Mouse (Mus musculus) CD8-positive naive resting alpha-beta T cell, adult 57 days (primary cell): ENCODE results near the gene Mpdz. TPM values are rescaled to one million over a fixed set of nuclear protein-coding genes. Genes with fewer than 3 reads are reported as not detected.

Source experiments
- total RNA-seq: library from RNA; stranded (reverse); gene quantifications from one replicate; pipeline ENCODE4 v1.2.4, GENCODE M21; 2023

Mpdz gene
- not detected for total RNA-seq

DNA sequence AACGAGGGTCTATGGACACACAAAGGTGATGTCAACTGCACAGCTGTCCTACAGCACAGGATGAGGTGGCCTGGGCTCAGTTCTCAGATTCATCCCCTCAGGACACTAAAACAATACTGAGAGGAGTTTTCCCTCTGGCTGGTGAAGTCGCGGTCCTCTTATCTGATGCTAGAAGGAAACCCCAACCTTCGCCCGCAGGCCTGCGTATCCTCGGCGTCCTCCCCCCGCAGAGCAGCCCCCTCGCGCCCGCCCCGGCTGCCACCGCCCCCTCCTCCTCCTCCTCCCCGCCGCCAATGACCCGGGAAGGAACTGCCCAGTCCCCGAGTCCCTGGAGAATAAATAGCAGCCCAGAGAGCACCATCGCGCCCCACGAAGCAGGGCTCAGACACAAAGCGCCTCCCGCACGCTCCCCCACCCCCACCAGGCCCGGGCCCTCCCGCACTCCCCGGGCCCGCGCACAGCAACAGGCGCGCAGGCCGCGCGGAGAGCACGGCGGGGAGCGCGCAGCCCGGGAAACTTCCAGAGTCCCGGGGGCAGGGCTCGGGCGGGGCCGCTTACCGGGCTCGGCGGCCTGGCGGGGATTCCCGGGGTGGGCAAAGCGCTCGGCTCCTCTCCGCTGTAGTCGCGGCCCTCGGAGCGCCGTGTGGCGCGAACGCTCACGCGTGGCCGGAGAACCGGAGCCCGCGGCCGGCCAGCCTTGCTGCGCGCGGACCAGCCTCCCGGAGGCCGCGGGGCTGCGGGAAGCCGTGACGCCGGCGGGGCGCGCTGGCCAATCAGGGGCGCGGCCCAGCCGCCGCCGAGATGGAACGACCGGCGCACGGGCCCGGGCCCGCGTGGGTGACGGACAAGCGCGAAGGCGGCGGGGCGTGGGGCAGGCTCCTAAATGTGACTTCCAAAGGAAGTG, at the start of gene Mpdz:
Gene Mpdz, minus strand, starts transcription at position 738 of the 904 bp plus-strand sequence.

